Comparison of ENCODE assay signal across 27 mouse cellular contexts in genomic region chr15:25781053-25781452, GRCm38 (mm10).
A peak's percentile ranks its signal among the peaks of the same experiment; 100 is the strongest.
DNase-seq lines count a peak whose midpoint lies in the region; ATAC-seq and TF ChIP-seq lines count a peak whose summit lies in the region.
"Had no signal": no experiment of that assay in that cellular context is flagged by ENCODE, and none has a peak within 500 bp of the region (broad histone marks: within the 10 kb centered on the region; RNA-seq: fewer than 3 reads in every experiment).

No protein-coding gene starts in this region.

- peaks cover 97% of the 10 kb centered on the region for H3K4me1 ChIP-seq in E14TG2a.4 (replicated peaks; ENCODE audit: low read depth, low read length)
- peaks cover 4% of the 10 kb centered on the region for H3K4me1 ChIP-seq in ES-Bruce4 (ENCODE audit: control insufficient read depth, insufficient read depth, low read length)
- no peaks in the 10 kb centered on the region for H3K4me1 ChIP-seq in G1E (ENCODE audit: insufficient read depth, low read depth, low read length)
- H3K4me1 ChIP-seq: embryonic facial prominence, embryonic 12.5 days had no signal

- TF ChIP-seq EP300 in ES-Bruce4 (IDR thresholded peaks at IDR 0.05; ENCODE audit: insufficient read depth, low read depth, low read length) = peak; percentile 57; the same call in 1 of the 2 replicates

- DNase-seq in G1E (ENCODE audit: low spot score) = no peak
- peak; percentile 55 for DNase-seq in testis, postnatal 14 days (ENCODE audit: low spot score)
- DNase-seq in urinary bladder, postnatal 36 days (ENCODE audit: low spot score in 2 of 2) = no peak
- no peak for DNase-seq in MN1 (ENCODE audit: low spot score)
- DNase-seq: adrenal gland, postnatal 10 days; adrenal gland, postnatal 36 days; cerebellum, adult 2 months; cerebellum, adult 9-11 months; cerebellum, postnatal 25 days; forebrain, postnatal 0 days; gastrocnemius, adult 2 months; gastrocnemius, postnatal 14 days; heart, adult 18-20 months; heart, postnatal 10 days; heart, postnatal 4 days had no signal

- H3K27me3 ChIP-seq in E14TG2a.4 (ENCODE audit: insufficient read depth, low read length) = no peaks in the 10 kb centered on the region
- no peaks in the 10 kb centered on the region for H3K27me3 ChIP-seq in ES-Bruce4 (ENCODE audit: control insufficient read depth, insufficient read depth, low read length, poor library complexity, severe bottlenecking)
- no peaks in the 10 kb centered on the region; the same call in 1 of the 2 replicates for H3K27me3 ChIP-seq in G1E (ENCODE audit: insufficient read depth, low read length)
- H3K27me3 ChIP-seq: embryonic facial prominence, embryonic 12.5 days; embryonic facial prominence, embryonic 15.5 days; heart, embryonic 12.5 days; heart, embryonic 15.5 days had no signal

- peak; percentile 44 for TF ChIP-seq CTCF in E14TG2a.4 (conservative IDR thresholded peaks at IDR 0.05; ENCODE audit: low read length)
- TF ChIP-seq CTCF in ES-Bruce4 (IDR thresholded peaks at IDR 0.05; ENCODE audit: low read depth, low read length) = peak; percentile 70
- TF ChIP-seq CTCF in G1E (IDR thresholded peaks at IDR 0.05; ENCODE audit: low read depth, low read length) = no peak

- H3K4me3 ChIP-seq in E14TG2a.4 (replicated peaks; ENCODE audit: low read length) (peak overlapping the region; percentile 78), ES-Bruce4 (ENCODE audit: low read depth, low read length) (peak overlapping the region; percentile 65), G1E (ENCODE audit: low read depth, low read length) (peak overlapping the region; percentile 9; the same call in 1 of the 2 replicates)
- H3K4me3 ChIP-seq: embryonic facial prominence, embryonic 12.5 days; embryonic facial prominence, embryonic 15.5 days; gastrocnemius, adult 2 months; heart, embryonic 12.5 days; heart, embryonic 15.5 days had no signal

- peak overlapping the region; percentile 26; the same call in 1 of the 2 replicates for H3K9ac ChIP-seq in ES-Bruce4 (ENCODE audit: low read depth, poor library complexity, severe bottlenecking)
- H3K9ac ChIP-seq: embryonic facial prominence, embryonic 12.5 days; embryonic facial prominence, embryonic 15.5 days; forebrain, postnatal 0 days; heart, embryonic 12.5 days; heart, embryonic 15.5 days; hindbrain, embryonic 14.5 days had no signal

- H3K36me3 ChIP-seq in E14TG2a.4 (ENCODE audit: insufficient read depth, low read length) = peaks cover 100% of the 10 kb centered on the region
- H3K36me3 ChIP-seq in ES-Bruce4 (ENCODE audit: control insufficient read depth, insufficient read depth, low read length, poor library complexity, severe bottlenecking) = peaks cover 72% of the 10 kb centered on the region
- H3K36me3 ChIP-seq in G1E (replicated peaks) = no peaks in the 10 kb centered on the region

- no peak for TF ChIP-seq POLR2A in ES-Bruce4 (IDR thresholded peaks at IDR 0.05; ENCODE audit: insufficient read depth, low read length)

- ATAC-seq in G1E (ENCODE audit: extremely low read depth, insufficient number of reproducible peaks, low FRiP score, poor library complexity, severe bottlenecking) = no peak
- ATAC-seq: CD4-positive, CD25-positive, alpha-beta regulatory T cell, adult 4 months; forebrain, embryonic 14.5 days; forebrain, postnatal 0 days; hindbrain, postnatal 0 days; inflammation-experienced regulatory T-cells, adult 6 months; intestine, embryonic 16.5 days had no signal

- peak overlapping the region; percentile 46 for H3K27ac ChIP-seq in ES-Bruce4 (ENCODE audit: insufficient read depth, low read length)
- H3K27ac ChIP-seq: embryonic facial prominence, embryonic 12.5 days; embryonic facial prominence, embryonic 15.5 days; gastrocnemius, adult 2 months; heart, embryonic 15.5 days; hindbrain, embryonic 14.5 days; hindbrain, postnatal 0 days had no signal

- H3K9me3 ChIP-seq in E14TG2a.4 (ENCODE audit: low read length) = no peaks in the 10 kb centered on the region
- H3K9me3 ChIP-seq in ES-Bruce4 (replicated peaks; ENCODE audit: control insufficient read depth, insufficient read depth, low read length, poor library complexity, severe bottlenecking) = no peaks in the 10 kb centered on the region
- H3K9me3 ChIP-seq in G1E (replicated peaks) = peaks cover 66% of the 10 kb centered on the region
- H3K9me3 ChIP-seq: embryonic facial prominence, embryonic 12.5 days; embryonic facial prominence, embryonic 15.5 days; heart, embryonic 12.5 days; heart, embryonic 15.5 days had no signal

Comparison
In these comparisons a context has a peak if more than half of its experiments do, and no peak if none do; other contexts are left out.
1. H3K4me3 ChIP-seq: peak in every context shown above with its lines; median percentile 78 in E14TG2a.4; 65 in ES-Bruce4; 9 in G1E.